Mouse (Mus musculus) ES-E14 (cell line): ENCODE data around the gene Cpa4.

Experiments used
- HCFC1 ChIP-seq: IDR thresholded peaks from 2 replicates; pipeline ENCODE4 v1.6.1; 2012; ENCODE audit warnings: low read length, inconsistent platforms, borderline replicate concordance; ENCODE audit not compliant: insufficient read depth
- MAFK ChIP-seq: IDR thresholded peaks from 2 replicates; pipeline ENCODE4 v1.6.1; 2014; ENCODE audit warnings: mild to moderate bottlenecking, low read depth, low read length, inconsistent platforms; ENCODE audit not compliant: insufficient read depth
- ZNF384 ChIP-seq: IDR thresholded peaks from 2 replicates; pipeline ENCODE4 v1.6.1; 2012; ENCODE audit warnings: low read depth, low read length, inconsistent platforms

DNA sequence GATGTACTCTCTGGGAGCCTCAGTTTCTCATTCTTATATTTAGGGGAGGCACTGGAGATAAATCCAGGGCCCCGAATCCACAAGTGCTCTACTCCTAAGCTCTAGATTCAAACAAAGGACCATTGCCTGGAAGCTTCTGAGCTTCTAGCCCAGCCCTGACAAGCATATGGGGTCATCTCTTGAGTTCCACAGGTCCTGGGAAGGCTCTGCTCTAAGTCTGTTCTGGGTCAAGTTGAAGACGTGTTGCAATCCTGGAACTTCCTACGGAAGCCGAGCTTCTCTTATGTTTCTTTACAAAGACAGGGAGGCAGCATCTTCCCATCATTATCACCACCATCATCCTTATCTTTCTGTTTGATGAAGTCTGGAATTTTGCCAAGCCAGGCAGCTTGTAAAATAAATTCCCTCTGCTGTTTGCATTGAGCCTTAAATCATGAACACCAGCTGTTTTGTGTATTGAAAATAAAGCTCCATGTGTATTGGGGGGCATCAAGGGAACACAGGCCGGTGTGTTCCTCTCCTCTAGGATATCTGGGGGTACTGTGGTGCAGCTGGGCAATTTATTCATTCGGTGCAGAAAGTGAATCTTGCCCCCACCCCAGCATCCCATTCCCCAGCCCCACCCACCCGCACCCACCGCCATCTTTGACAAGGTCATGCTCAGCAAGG, 28.2 kb downstream of the Cpa4 start:
- no peak for TF ChIP-seq MAFK
- no peak for TF ChIP-seq HCFC1
- TF ChIP-seq ZNF384 = no peak
